Mouse (Mus musculus) cerebellum, adult 9-11 months (tissue): Measurements from ENCODE around the gene AA792892.
"Not testable (repeated sequence)": the region's sequence is repeated elsewhere in the genome, so short reads cannot be mapped to it uniquely, and the experiment has no call there.

Experiments
- DNase-seq: peaks from one replicate; pipeline ENCODE4 v3.0.0; 2022

The AA792892 gene

GRCm38 (mm10) chr5:94339449-94339848 lies at the start of gene AA792892:
TSS of gene AA792892 (plus strand) at chr5:94339749.
- not testable (repeated sequence) for DNase-seq

GRCm38 (mm10) chr5:94306696-94307095 lies 32.9 kb upstream of the AA792892 start, which contains the start of gene A430089I19Rik:
TSS of gene A430089I19Rik (minus strand) at chr5:94306796.
- not testable (repeated sequence) for DNase-seq

GRCm38 (mm10) chr5:94314135-94314534 lies 25.4 kb upstream of the AA792892 start, which contains the start of gene Gm6502:
TSS of gene Gm6502 (plus strand) at chr5:94314435.
- not testable (repeated sequence) for DNase-seq
